13 mouse cellular contexts compared by ENCODE assay signal in genomic region chr4:151756400-151756799, GRCm38 (mm10).
DNase-seq lines count a peak whose midpoint lies in the region; ATAC-seq lines count a peak whose summit lies in the region.
"Had no signal": no experiment of that assay in that cellular context is flagged by ENCODE, and none has a peak within 500 bp of the region (broad histone marks: within the 10 kb centered on the region; RNA-seq: fewer than 3 reads in every experiment).

No protein-coding gene starts in this region.

- no peaks in the 10 kb centered on the region for H3K27me3 ChIP-seq in intestine, embryonic 16.5 days (replicated peaks; ENCODE audit: control insufficient read depth, insufficient read depth, low read length)
- no peaks in the 10 kb centered on the region for H3K27me3 ChIP-seq in intestine, embryonic 15.5 days (replicated peaks)
- H3K27me3 ChIP-seq in forebrain, embryonic 16.5 days (replicated peaks; ENCODE audit: control insufficient read depth, insufficient read depth, low read length) = no peaks in the 10 kb centered on the region
- H3K27me3 ChIP-seq: embryonic facial prominence, embryonic 13.5 days had no signal

- peak; percentile 64 for DNase-seq in ZHBTc4 (ENCODE audit: low read depth, low spot score)
- DNase-seq in heart, adult 9 months (ENCODE audit: low spot score in 2 of 2) = peak; percentile 37 to 51
- peak; percentile 52 for DNase-seq in mesoderm, embryonic 11.5 days (ENCODE audit: low read depth, low spot score)
- no peak for DNase-seq in spleen, adult 12 weeks (ENCODE audit: low spot score)
- DNase-seq: cerebellum, adult 11-12 months; left cerebral cortex, postnatal 4 days; lung, adult 2 months; midbrain, embryonic 14.5 days; retina, postnatal 1 day had no signal

- H3K36me3 ChIP-seq in intestine, embryonic 16.5 days (ENCODE audit: control insufficient read depth, insufficient read depth, low read length) = no peaks in the 10 kb centered on the region
- no peaks in the 10 kb centered on the region for H3K36me3 ChIP-seq in intestine, embryonic 15.5 days
- no peaks in the 10 kb centered on the region for H3K36me3 ChIP-seq in forebrain, embryonic 16.5 days (ENCODE audit: control insufficient read depth, insufficient read depth)

- no peak overlapping the region for H3K27ac ChIP-seq in intestine, embryonic 16.5 days (ENCODE audit: low read length)
- no peak overlapping the region for H3K27ac ChIP-seq in intestine, embryonic 15.5 days
- H3K27ac ChIP-seq in forebrain, embryonic 16.5 days (ENCODE audit: low read length) = no peak overlapping the region
- H3K27ac ChIP-seq: embryonic facial prominence, embryonic 13.5 days had no signal

- no peak overlapping the region for H3K4me3 ChIP-seq in intestine, embryonic 16.5 days (ENCODE audit: low read length)
- no peak overlapping the region for H3K4me3 ChIP-seq in intestine, embryonic 15.5 days (replicated peaks)
- no peak overlapping the region for H3K4me3 ChIP-seq in forebrain, embryonic 16.5 days (replicated peaks; ENCODE audit: low read length)
- H3K4me3 ChIP-seq: embryonic facial prominence, embryonic 13.5 days had no signal

- no peak overlapping the region for H3K9ac ChIP-seq in intestine, embryonic 16.5 days (ENCODE audit: low read depth, low read length)
- no peak overlapping the region for H3K9ac ChIP-seq in intestine, embryonic 15.5 days
- no peak overlapping the region for H3K9ac ChIP-seq in forebrain, embryonic 16.5 days (replicated peaks; ENCODE audit: low read depth, low read length)
- H3K9ac ChIP-seq: embryonic facial prominence, embryonic 13.5 days had no signal

- H3K9me3 ChIP-seq in intestine, embryonic 16.5 days (ENCODE audit: control insufficient read depth, low read length) = no peaks in the 10 kb centered on the region
- no peaks in the 10 kb centered on the region for H3K9me3 ChIP-seq in intestine, embryonic 15.5 days
- H3K9me3 ChIP-seq in forebrain, embryonic 16.5 days (ENCODE audit: control insufficient read depth, low read length) = no peaks in the 10 kb centered on the region
- H3K9me3 ChIP-seq: embryonic facial prominence, embryonic 13.5 days had no signal

- peak; percentile 33; the same call in 1 of the 2 replicates for ATAC-seq in intestine, embryonic 16.5 days
- ATAC-seq in intestine, embryonic 15.5 days = no peak
- ATAC-seq in forebrain, embryonic 16.5 days = no peak

- 51% methylated on average over 10 of the region's 10 CpGs for WGBS in intestine, embryonic 16.5 days
- WGBS in intestine, embryonic 15.5 days = 44% methylated on average over 10 of the region's 10 CpGs
- WGBS in forebrain, embryonic 16.5 days = 87% methylated on average over 10 of the region's 10 CpGs

- H3K4me2 ChIP-seq in intestine, embryonic 16.5 days (ENCODE audit: low read depth, low read length) = no peak overlapping the region
- no peak overlapping the region for H3K4me2 ChIP-seq in intestine, embryonic 15.5 days (replicated peaks)
- no peak overlapping the region for H3K4me2 ChIP-seq in forebrain, embryonic 16.5 days (ENCODE audit: low read length)
- H3K4me2 ChIP-seq: embryonic facial prominence, embryonic 13.5 days had no signal

- H3K4me1 ChIP-seq in intestine, embryonic 16.5 days (ENCODE audit: control insufficient read depth, insufficient read depth, low read length) = no peaks in the 10 kb centered on the region
- H3K4me1 ChIP-seq in intestine, embryonic 15.5 days (replicated peaks) = 0 out of 2 replicates have a peak, but pooled peaks cover 2% of the 10 kb centered on the region
- no peaks in the 10 kb centered on the region for H3K4me1 ChIP-seq in forebrain, embryonic 16.5 days (replicated peaks; ENCODE audit: control insufficient read depth, insufficient read depth, low read length)
